8 mouse cellular contexts compared by ENCODE assay signal in genomic region chr3:124320821-124321576, GRCm38 (mm10). TPM values are rescaled to one million over a fixed set of nuclear protein-coding genes. Genes with fewer than 3 reads are reported as not detected.
DNase-seq lines count a peak whose midpoint lies in the region; ATAC-seq lines count a peak whose summit lies in the region.

Gene Tram1l1 (plus strand): TSS chr3:124320855.

- H3K27me3 ChIP-seq in heart, embryonic 11.5 days (ENCODE audit: control insufficient read depth, insufficient read depth, low read length) = no peaks in the 10 kb centered on the region
- H3K27me3 ChIP-seq in liver, embryonic 11.5 days (replicated peaks; ENCODE audit: control insufficient read depth, insufficient read depth, low read length) = no peaks in the 10 kb centered on the region
- no peaks in the 10 kb centered on the region for H3K27me3 ChIP-seq in neural tube, embryonic 15.5 days (replicated peaks)

- DNase-seq in thymus, postnatal 14 days = peak; percentile 4
- no peak for DNase-seq in thymus, adult 18-20 months
- peak; percentile 95 for DNase-seq in embryo, embryonic 11 days
- peak; percentile 12 to 42 for DNase-seq in kidney, postnatal 25 days
- peak; percentile 68 for DNase-seq in liver, embryonic 11.5 days (ENCODE audit: low spot score)
- peak; percentile 55 for DNase-seq in yolk sac, embryonic 10.5 days (ENCODE audit: low spot score)

- ATAC-seq in heart, embryonic 11.5 days (replicated peaks; ENCODE audit: insufficient number of reproducible peaks, low FRiP score, low TSS enrichment) = peak; percentile 83
- ATAC-seq in liver, embryonic 11.5 days (replicated peaks; ENCODE audit: low FRiP score) = peak; percentile 74
- peak; percentile 97 for ATAC-seq in neural tube, embryonic 15.5 days (ENCODE audit: low FRiP score)

- H3K27ac ChIP-seq in heart, embryonic 11.5 days (ENCODE audit: low read depth, low read length) = no peak within 1 kb of the TSS
- no peak within 1 kb of the TSS for H3K27ac ChIP-seq in liver, embryonic 11.5 days (ENCODE audit: low read depth, low read length)
- H3K27ac ChIP-seq in neural tube, embryonic 15.5 days (replicated peaks) = peak within 1 kb of the TSS; percentile 89

- H3K9me3 ChIP-seq in heart, embryonic 11.5 days (replicated peaks; ENCODE audit: control insufficient read depth, low read length) = no peaks in the 10 kb centered on the region
- H3K9me3 ChIP-seq in liver, embryonic 11.5 days (ENCODE audit: control insufficient read depth, low read length) = no peaks in the 10 kb centered on the region
- no peaks in the 10 kb centered on the region for H3K9me3 ChIP-seq in neural tube, embryonic 15.5 days (replicated peaks)

- H3K9ac ChIP-seq in heart, embryonic 11.5 days (ENCODE audit: low read depth, low read length) = peak within 1 kb of the TSS; percentile 75
- H3K9ac ChIP-seq in liver, embryonic 11.5 days (ENCODE audit: low read depth, low read length) = no peak within 1 kb of the TSS
- peak within 1 kb of the TSS; percentile 54 for H3K9ac ChIP-seq in neural tube, embryonic 15.5 days (replicated peaks)

- peaks cover 3% of the 10 kb centered on the region; the same call in 1 of the 2 replicates for H3K4me1 ChIP-seq in heart, embryonic 11.5 days (ENCODE audit: control insufficient read depth, insufficient read depth, low read length)
- no peaks in the 10 kb centered on the region for H3K4me1 ChIP-seq in liver, embryonic 11.5 days (replicated peaks; ENCODE audit: control insufficient read depth, insufficient read depth, low read length)
- peaks cover 26% of the 10 kb centered on the region for H3K4me1 ChIP-seq in neural tube, embryonic 15.5 days

- no peaks in the 10 kb centered on the region for H3K36me3 ChIP-seq in heart, embryonic 11.5 days (ENCODE audit: control insufficient read depth, insufficient read depth, low read length)
- H3K36me3 ChIP-seq in liver, embryonic 11.5 days (ENCODE audit: control insufficient read depth, insufficient read depth, low read length) = no peaks in the 10 kb centered on the region
- no peaks in the 10 kb centered on the region for H3K36me3 ChIP-seq in neural tube, embryonic 15.5 days

- 4% methylated on average over 52 of the region's 53 CpGs for WGBS in heart, embryonic 11.5 days (ENCODE audit: insufficient replicate concordance)
- 8% methylated on average over 53 of the region's 53 CpGs for WGBS in liver, embryonic 11.5 days
- WGBS in neural tube, embryonic 15.5 days = 2% methylated on average over 47 of the region's 53 CpGs

- H3K4me3 ChIP-seq in heart, embryonic 11.5 days (ENCODE audit: low read depth, low read length) = peak within 1 kb of the TSS; percentile 70
- H3K4me3 ChIP-seq in liver, embryonic 11.5 days (ENCODE audit: low read depth, low read length) = peak within 1 kb of the TSS; percentile 55
- H3K4me3 ChIP-seq in neural tube, embryonic 15.5 days (replicated peaks) = peak within 1 kb of the TSS; percentile 72

- H3K4me2 ChIP-seq in heart, embryonic 11.5 days = peak within 1 kb of the TSS; percentile 82
- peak within 1 kb of the TSS; percentile 68 for H3K4me2 ChIP-seq in liver, embryonic 11.5 days
- peak within 1 kb of the TSS; percentile 71 for H3K4me2 ChIP-seq in neural tube, embryonic 15.5 days

RNA-seq across cellular contexts. Expression of gene Tram1l1, which starts in this region (rescaled TPM):
- 5.6 and 6.2 TPM in 2 replicates for polyA plus RNA-seq in heart, embryonic 11.5 days (2014; fragmentation: Nextera tagmentation; extraction: Ambion mirVana)
- 2.5 and 2.8 TPM in 2 replicates for polyA plus RNA-seq in liver, embryonic 11.5 days (2014; fragmentation: Nextera tagmentation; extraction: Ambion mirVana)
- 42.4 and 51.2 TPM in 2 replicates for polyA plus RNA-seq in neural tube, embryonic 15.5 days (2015; fragmentation: Nextera tagmentation; extraction: Ambion mirVana)

Comparison
In these comparisons a context has a peak if more than half of its experiments do, and no peak if none do; other contexts are left out.
1. DNase-seq: peak in thymus, postnatal 14 days (single experiment), embryo, embryonic 11 days (single experiment), kidney, postnatal 25 days (2 of 2), liver, embryonic 11.5 days (single experiment) and yolk sac, embryonic 10.5 days (single experiment); none in thymus, adult 18-20 months (0 of 2).
2. Peak in every context shown above with its lines, with median percentiles within 50 percentile points of each other: ATAC-seq, H3K4me2 ChIP-seq and H3K4me3 ChIP-seq.